Mouse (Mus musculus): ENCODE results near the gene Camkmt.

The Camkmt gene

DNA sequence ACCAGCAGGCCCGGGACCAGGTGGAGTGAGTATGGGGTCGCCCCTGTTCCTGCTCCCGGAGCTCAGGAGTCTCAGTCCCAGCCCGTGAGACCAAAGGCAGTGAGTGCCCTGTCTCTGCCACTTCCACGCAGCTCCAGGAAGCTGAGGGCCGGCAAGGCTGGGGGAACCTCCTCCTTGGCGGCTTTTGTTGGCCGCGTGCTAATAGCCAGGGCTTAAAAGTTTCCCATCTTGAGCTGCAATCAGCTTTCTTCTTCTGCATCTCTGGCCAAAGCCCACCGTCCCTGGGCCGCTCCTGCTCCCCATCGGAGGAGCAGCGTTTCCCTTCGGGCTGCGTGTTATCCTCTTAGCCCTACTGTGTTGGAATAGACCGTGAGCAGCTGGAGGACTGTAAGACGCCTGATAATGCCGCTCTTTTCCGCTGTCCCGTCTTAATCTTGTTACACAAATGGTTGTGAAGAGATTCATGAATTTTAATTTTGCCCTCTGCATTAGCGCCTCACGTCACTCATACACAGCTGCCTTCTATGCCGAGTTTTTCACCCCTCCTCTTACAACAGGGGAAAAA lies 364.1 kb downstream of the Camkmt start:
- DNase-seq (ENCODE audit: extremely low read depth, insufficient read length, low spot score): no peak

DNA sequence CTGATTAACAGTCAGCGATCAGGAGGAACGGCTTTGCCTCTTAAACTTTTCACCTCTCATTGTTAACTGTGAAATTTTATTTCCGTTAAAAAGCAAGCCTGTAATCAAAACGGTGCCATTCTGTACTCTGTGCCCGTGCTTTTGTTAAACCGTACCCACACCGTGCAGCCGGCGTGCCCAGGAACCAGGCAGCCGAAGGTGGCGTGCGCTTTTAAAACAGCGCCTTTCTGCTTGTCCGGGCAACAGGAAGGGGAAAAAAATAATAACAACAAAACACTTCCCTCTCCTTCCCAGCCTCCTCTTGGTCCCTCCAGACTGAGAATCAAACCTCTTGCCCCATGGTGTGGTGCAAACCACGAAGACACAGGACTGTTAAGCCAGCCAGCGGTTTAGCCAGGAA lies 364.7 kb downstream of the Camkmt start:
- DNase-seq (ENCODE audit: extremely low read depth, insufficient read length, low spot score): no peak

DNA sequence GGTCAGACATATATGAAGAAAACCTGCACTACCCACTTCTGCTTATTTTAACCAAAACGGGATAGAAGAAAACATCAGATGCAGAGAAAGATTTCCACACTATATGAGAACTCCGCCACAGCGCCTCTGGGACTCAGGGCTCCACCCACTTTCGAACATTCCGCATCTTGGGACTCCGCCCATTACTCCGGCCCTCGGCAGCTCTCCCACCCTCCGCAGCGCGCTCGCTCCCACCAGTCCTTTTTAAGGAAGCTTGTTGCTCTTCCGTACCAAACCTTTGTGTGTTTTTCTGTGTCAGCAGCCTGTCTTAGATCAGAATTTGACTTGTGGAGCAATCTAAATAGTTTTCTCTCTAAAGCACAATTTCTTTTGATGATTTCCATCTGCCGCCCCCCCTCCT lies 367.7 kb downstream of the Camkmt start:
- no peak for DNase-seq (ENCODE audit: extremely low read depth, insufficient read length, low spot score)

DNA sequence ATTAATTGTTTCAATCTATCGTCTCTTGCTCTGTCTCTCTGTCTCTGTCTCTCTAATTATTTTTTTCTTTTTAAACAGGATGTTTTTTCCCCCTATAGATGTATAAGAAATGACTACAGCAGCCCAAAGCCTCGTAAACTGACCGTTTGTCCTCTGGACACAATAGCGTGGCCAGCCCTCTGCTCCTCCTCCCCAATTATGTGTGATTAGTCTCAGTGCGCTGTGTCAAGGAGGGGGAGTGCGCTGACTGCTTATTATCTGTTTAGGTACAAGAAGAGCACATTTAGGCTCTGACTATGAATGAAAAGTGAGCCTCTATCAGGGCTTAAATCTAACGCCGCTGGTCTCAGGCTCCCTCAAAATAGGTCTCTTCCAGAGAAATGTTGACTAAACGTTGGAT lies 368.2 kb downstream of the Camkmt start:
- DNase-seq (ENCODE audit: extremely low read depth, insufficient read length, low spot score): no peak

DNA sequence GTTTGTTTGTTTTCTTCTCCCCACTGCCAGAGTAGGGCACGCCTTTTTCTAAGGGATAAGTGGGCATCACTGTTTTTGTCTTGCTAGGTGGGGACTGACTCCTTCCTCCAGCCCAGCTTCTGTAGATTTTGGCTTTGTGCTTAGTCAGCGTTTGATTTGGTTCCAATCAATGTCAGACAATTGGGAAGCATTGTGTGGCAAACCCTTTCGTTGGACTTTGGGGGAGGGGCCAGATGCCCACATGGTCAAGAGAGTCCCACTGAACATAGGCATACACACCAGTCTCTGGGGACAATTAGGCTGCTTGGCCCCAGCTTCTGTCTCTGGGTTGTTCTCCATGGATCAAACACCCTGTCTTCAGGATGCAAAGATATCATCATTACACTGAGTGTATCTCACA lies 371.2 kb downstream of the Camkmt start:
- no peak for DNase-seq (ENCODE audit: extremely low read depth, insufficient read length, low spot score)

DNA sequence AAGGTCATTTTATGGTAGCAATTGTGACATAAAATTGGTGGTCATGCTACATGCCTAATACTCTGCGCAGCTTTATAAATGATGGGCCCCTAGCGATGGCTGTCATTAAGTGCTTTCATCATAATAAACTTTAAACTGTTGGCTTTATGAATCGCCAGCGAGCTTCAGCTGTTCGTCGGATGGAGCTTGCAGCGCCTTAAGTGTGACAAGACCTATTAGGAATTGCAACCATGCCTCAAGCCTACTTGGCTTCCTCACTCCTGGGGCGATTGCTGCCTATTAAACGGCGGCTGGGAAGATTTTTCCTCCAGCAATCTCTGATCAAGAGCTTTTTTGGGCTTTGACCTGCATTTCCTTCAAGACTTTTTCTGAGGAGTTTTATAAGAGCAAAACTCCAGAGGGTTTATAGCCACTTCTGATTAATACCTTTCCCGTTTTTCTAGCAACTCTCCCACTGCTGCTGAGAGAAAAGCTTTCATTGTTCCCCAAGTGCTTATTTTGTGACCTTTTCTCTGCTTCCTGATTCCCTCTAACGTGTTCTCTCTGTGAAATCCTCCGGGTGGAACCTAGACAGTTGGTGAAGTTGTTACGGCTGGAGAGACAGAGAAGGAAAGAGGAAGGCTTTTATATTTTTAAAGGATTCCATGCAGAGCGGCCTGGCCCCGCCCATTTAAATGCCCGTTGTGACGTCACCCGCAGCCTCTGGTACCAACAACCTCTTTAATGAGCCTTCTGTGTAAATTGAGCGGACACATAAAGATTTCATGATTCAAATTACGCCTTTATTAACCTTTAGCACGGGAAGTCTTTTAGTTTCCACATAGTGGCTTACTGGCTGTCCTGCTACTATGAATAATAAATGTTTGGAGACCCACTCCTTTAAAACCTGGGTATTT lies 373.4 kb downstream of the Camkmt start:
- DNase-seq (ENCODE audit: extremely low read depth, insufficient read length, low spot score): no peak

DNA sequence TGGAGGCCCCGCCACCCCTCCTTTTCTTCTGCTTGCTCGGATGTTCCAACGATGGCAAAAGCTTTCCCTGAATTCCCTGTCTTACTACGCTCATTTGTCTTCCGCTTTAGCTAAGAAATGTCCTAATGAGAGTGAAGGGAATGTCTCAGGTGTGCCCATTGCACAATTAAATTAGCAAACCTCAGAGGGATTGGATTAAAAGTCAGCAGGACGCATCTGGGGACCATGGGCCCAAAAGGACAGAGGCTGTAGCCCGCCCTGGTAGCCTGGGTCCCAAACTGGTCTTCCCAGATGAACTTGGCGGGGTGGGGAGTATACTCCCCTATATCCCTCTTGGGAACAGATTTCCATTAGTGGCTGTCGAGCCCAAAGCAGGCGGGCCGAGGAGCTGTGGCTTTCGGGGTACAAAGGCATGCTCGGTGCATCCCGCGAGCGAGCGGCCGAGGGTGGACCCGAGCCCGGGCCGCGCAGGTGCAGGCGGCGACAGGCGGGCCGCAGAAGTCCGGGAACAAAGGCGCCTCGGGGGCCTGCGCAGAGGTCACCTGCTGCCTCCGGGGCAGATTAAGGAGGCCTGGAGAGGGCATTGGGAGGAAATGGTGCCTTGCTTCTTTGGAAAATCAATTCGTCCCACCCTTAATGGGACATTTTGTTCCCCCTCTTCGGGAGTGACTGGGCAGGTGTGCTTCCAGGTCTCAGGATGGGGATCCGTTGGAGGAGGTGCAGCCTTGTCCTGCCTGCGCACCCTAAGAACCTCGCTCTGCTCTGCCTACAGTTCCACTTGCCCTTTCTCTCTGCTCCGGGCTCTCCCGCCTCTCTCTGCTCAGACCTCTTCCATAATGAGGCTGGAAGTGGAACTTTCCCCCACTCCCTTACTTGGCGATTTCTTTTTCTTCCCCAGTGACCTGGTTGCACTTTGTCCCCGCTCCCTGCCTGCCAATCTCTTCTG lies 374.4 kb downstream of the Camkmt start:
- DNase-seq (ENCODE audit: extremely low read depth, insufficient read length, low spot score): no peak

DNA sequence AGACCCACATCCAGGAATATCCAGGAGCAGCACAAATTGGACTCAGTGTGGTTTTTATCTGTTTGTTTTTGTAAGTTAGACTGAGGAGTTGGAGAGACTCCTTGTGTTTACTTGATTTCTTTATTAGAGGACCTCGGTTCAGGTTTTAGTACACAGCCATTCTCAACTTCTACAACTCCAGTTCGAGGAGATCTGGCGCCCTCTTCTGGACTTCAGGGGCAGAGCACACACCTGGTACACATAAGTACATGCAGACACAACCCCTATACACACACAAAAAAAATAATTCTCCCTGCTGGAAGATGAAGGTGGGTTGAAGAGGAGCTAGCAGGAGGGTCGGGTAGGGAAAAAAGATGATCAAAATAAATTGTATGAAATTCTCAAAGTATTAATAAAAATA lies 379.4 kb downstream of the Camkmt start:
- no peak for DNase-seq (ENCODE audit: extremely low read depth, insufficient read length, low spot score)

DNA sequence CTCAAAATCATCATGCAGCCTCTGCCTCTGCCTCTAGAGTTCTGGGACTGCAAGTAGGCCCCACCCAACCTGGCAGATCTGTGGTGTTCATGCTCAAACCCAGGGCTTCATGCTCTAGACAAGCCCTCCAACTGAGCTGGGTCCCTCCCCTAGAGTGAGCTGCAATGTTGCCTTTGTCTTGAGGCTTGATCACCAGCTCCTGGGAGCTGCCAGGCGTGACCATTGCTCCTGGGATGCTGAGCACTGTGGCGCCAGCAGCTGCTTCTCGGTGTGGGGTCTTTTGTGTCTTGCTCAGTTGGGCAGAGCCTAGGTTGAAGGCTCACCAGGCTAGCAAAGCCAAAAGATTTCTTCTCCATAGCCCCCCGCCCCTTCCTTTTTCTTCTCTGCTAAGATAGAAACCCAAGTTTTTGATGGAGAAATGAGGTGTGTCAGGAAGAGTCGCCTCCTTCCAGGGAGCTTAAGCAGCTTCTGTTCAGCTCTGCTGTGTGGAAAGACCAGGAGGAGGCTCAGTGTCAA lies 382.4 kb downstream of the Camkmt start:
- DNase-seq (ENCODE audit: extremely low read depth, insufficient read length, low spot score): no peak

DNA sequence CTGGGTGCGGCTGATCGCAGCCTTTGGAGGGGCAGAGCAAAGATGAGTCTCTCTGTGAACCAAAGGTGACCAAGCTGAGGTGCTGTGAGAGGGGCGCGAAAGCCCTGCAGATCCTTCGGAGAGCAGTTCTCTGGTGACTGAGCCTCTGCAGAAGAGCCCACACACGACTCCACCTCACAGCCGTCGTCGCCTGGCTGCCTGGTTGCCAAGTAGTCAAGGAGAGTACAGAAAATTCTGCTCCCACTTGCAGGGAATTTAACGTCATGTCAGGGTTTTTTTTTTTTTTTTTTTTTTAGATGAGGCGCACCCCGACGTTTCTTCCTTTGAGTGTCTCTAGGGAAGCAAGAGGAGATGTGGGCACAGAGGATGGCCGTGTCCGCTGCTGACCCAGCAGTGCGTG lies 382.9 kb downstream of the Camkmt start:
- DNase-seq (ENCODE audit: extremely low read depth, insufficient read length, low spot score): no peak

DNA sequence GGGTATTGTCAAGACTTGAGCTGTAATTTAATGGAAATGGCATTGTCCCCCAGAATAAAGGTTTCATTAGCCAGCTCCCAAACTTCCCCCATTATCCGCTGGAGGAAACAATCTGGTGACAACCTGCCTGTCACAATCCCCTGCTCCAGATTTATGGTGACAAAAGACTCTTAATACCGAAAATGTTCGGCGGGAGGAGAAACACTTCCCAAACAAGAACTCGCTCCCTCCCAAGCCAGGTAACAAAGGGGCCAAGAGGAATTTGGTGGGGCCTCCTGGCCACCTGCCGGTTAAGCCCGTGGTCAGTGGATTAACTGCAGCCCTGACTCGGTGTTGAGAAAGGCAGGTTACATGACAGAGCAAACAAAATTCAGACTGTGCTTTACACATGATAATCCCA lies 383.5 kb downstream of the Camkmt start:
- DNase-seq (ENCODE audit: extremely low read depth, insufficient read length, low spot score): no peak

DNA sequence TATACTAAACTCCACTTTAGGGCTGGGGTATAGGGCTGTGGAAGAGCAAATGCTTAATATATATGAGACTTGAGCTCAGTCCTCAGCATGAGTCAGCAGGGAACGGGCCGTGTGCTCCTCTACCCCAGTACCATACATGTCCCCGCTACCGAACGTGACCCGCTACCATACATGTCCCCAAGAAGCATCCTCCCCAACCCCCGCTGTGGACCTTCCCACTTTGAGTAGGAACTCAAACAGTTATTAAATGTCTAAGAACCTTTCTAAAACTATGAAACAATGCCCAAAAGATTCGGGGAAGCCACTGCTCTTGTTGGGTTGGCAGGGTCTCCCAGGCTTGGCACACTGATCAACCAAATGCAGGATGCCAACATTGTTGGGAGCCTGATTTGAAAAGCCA lies 390.9 kb downstream of the Camkmt start:
- no peak for DNase-seq (ENCODE audit: extremely low read depth, insufficient read length, low spot score)

DNA sequence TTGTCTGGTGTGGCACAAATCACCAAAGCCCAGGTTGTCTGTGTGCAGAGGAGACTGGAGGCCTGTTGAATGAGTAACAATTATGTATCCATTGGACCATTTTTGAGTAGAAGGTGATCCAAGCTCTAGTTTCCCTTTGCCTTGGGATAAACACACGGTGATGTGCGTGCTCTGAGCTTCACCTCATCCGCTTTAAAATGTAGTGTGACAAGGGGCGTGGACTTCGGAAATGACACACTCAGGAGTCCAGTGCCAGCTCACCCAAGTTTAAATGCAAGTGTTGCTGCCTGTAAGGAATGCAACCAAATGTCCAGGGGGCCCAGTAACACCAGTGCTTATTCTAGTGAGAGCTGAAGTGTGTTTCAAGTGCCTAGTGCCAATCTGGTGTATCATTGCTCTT lies 392.7 kb downstream of the Camkmt start:
- no peak for DNase-seq (ENCODE audit: extremely low read depth, insufficient read length, low spot score)

DNA sequence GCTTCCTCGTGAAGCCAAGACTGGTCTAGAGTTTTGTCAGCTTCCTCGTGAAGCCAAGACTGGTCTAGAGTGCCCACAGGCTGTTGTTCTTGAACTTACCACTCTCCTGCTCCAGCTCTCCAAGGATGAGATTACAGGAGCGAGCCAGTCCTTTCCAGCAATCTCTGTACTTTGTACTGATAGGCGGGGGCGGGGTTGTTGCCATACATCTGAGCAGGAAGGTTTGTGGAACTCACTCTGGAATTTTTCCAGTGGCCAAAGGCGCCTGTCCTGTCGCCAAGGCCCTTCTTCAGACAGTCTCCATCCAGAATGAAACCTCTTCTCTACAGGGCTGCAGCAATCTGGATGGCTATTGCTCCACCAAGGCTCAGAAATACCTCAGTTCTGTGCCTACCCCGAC lies 393.7 kb downstream of the Camkmt start:
- DNase-seq (ENCODE audit: extremely low read depth, insufficient read length, low spot score): no peak

DNA sequence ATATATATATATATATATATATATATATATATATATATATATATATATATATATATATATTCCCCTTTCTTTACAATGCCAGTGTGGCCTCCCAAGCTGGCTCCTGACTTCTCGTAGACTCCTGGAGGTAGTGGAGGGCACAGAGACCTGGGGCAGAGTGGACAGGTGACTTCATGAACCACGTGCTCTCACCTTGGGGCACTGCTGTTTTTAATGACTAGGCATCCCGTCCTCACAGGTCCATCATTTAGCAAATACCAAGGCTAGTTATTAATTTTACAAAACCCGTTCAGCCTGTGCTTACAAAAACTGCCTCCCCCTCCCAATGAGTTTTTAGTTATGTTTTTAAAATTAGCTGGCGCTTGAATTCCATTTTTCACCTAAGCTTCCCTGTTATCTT lies 394.2 kb downstream of the Camkmt start:
- no peak for DNase-seq (ENCODE audit: extremely low read depth, insufficient read length, low spot score)

DNA sequence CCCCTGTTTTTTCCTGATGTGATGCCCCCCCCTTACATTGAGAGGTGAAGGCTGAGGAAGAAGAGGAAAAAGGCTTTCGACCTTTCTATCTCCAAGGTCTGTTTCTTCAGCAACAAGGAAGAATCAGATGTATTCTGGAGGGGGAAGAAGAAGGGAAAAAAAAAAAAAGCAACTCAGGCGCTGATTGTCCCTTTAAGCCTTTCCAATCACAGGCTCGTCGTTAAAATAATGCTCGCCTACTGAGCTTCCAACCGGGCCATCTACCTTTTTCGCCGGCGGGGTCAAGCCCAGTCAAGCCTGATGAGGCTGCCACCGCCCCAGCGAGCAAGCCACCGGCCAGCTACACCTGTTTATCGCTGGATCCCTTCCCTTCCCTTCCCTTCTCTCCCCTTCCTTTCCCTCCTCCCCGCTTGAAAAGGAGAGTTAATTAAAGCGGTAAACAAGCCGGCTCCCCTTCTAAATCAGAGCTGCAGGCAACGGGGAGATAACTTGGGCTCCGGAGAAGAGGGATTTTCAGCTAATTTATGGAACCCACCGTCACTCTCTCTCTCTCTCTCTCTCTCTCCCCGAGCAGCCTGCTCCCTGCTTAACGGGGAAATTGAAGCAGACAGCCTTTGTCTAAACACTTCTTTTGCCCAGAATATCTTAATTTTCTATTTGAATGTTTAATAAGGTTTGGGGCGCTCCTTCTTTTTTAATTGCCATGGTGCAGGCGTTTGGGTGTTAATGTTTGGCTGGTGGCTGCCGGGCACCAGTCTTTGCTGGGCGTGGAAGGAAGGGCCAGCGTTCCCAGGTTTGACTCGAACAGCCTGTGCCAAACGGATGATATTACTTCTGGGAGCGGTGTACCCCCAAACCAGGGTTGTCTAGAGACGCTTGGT lies 395.0 kb downstream of the Camkmt start:
- DNase-seq (ENCODE audit: extremely low read depth, insufficient read length, low spot score): no peak

DNA sequence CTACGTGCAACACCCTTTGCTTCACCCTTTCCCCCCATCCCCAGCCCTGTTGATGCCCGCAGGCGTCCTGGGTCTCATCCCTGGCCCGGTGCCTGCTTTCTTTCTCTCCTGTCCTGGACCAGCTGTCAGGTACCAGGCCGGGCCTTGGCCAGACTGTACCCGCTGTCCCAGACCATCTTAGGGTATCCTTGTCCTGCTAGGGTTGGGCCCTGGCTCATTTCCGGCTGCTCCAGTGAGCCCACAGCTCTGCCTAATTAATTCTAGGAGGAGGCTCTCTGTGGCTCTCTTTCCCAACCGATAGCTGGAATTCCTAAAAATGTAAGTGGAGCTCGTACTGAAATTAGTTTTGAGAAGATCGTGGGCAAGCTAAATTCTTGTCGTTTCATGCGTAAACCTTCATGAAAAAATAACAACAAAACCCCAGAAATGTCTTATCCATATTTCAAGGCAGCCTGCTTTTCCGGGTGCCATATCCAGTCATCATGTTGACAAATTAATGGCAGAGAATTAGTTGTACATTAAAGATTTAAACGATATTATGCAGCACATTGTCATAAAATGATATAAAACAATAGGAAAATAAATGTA lies 395.7 kb downstream of the Camkmt start:
- no peak for DNase-seq (ENCODE audit: extremely low read depth, insufficient read length, low spot score)

DNA sequence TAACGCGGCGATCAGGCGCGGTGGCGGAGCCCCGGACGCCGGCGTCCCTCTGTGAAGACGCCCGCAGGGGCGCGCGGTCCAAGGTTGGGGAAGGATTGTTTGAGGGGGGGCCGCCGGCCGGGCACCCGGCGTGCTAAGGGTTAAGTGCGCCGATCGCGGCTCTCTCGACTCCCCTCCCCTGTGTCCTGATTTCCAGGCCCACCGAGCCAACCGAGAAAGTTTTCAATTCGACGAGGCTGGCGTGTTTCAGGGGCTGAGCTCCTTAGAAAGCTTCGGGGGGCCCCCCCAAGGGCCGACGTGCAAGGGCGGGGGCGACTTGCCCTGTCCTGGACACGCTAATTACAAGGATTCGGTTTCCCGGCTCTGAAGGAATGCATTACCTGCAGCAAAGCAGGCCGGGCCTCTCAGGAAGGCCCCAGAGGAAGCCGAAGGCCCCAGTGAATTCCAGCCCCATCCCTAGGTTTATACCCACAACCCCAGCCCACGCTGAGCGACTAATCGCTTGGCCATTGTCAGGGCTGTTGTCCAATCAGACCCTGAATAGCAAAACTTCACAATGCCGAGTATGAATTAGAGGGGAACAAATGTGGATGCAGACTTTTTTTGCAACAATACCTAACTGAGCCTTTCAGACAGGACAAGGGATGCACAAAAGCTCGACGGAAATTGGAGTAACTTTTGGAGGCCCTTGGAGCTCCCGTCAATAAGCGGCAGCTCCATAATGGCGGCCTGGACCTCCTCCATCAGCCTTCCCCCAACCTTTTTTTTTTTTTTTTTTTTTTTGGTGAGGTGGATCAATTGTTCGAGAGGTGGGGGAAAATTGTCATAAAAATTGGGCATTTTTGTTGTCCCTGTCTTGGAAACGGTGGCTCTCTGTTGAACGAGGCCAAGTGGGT lies 396.5 kb downstream of the Camkmt start:
- DNase-seq (ENCODE audit: extremely low read depth, insufficient read length, low spot score): no peak

DNA sequence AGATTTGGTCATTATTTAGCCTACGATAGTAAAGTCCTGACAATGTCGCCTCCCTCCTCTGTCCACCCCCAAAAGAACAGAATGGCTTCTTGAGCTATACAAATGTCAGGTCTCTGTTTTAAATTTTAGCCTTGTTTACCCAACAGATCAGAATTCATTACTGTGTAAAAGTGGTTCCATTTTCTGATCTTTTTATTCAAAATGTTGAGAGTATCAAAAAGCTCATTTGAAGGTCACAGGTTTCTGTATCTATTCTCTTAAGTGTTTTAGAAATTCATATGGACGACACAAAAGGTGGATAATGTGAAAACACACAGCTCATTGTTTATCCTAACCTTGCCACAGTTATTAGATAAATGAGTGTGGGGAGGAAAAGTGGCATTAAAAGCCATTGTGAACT lies 397.2 kb downstream of the Camkmt start:
- DNase-seq (ENCODE audit: extremely low read depth, insufficient read length, low spot score): no peak
